In genomic region chr2:49747670-49748069, GRCm38 (mm10) we compare ENCODE assay signal across 30 mouse cellular contexts. TPM values are rescaled to one million over a fixed set of nuclear protein-coding genes. Genes with fewer than 3 reads are reported as not detected.
DNase-seq lines count a peak whose midpoint lies in the region; ATAC-seq lines count a peak whose summit lies in the region.
"Had no signal": no experiment of that assay in that cellular context is flagged by ENCODE, and none has a peak within 500 bp of the region (broad histone marks: within the 10 kb centered on the region; RNA-seq: fewer than 3 reads in every experiment).

No protein-coding gene starts in this region.

- DNase-seq in adrenal gland, adult 2 months: peak; percentile 58
- DNase-seq in adrenal gland, adult 18-20 months (ENCODE audit: low spot score in 2 of 2): no peak
- DNase-seq in kidney, postnatal 25 days: no peak
- DNase-seq in midbrain, embryonic 11.5 days (ENCODE audit: low spot score, missing footprints): no peak
- no peak for DNase-seq in limb, embryonic 11.5 days (ENCODE audit: low spot score)
- DNase-seq: cerebellum, adult 8-10 months; cerebellum, postnatal 36 days; gastrocnemius, postnatal 10 days; heart, postnatal 10 days; kidney, adult 11 months; kidney, postnatal 4 days; liver, embryonic 13.5 days; lung, adult 18-20 months; lung, postnatal 4 days; right cerebral cortex, postnatal 25 days; thymus, adult 18-20 months; thymus, postnatal 25 days had no signal

- 79% methylated on average over 2 of the region's 2 CpGs for WGBS in kidney, embryonic 15.5 days
- 83% methylated on average over 2 of the region's 2 CpGs for WGBS in midbrain, embryonic 15.5 days
- 89% methylated on average over 2 of the region's 2 CpGs for WGBS in midbrain, embryonic 11.5 days
- WGBS in limb, embryonic 11.5 days: 29% methylated on average over 2 of the region's 2 CpGs
- WGBS in forebrain, embryonic 12.5 days: 79% methylated on average over 2 of the region's 2 CpGs

- no peak overlapping the region for H3K9ac ChIP-seq in kidney, embryonic 15.5 days
- no peak overlapping the region for H3K9ac ChIP-seq in midbrain, embryonic 15.5 days
- no peak overlapping the region for H3K9ac ChIP-seq in midbrain, embryonic 11.5 days (ENCODE audit: low read length)
- H3K9ac ChIP-seq in limb, embryonic 11.5 days (ENCODE audit: low read length): no peak overlapping the region
- no peak overlapping the region for H3K9ac ChIP-seq in forebrain, embryonic 12.5 days
- H3K9ac ChIP-seq: embryonic facial prominence, embryonic 12.5 days; limb, embryonic 15.5 days; liver, embryonic 13.5 days; stomach, embryonic 15.5 days had no signal

- H3K9me3 ChIP-seq in kidney, embryonic 15.5 days (replicated peaks): no peaks in the 10 kb centered on the region
- H3K9me3 ChIP-seq in midbrain, embryonic 15.5 days: no peaks in the 10 kb centered on the region
- H3K9me3 ChIP-seq in midbrain, embryonic 11.5 days (ENCODE audit: control insufficient read depth, low read length): no peaks in the 10 kb centered on the region
- no peaks in the 10 kb centered on the region for H3K9me3 ChIP-seq in limb, embryonic 11.5 days (ENCODE audit: control insufficient read depth, low read length)
- no peaks in the 10 kb centered on the region for H3K9me3 ChIP-seq in forebrain, embryonic 12.5 days
- H3K9me3 ChIP-seq: embryonic facial prominence, embryonic 12.5 days; G1E; heart, embryonic 13.5 days; limb, embryonic 15.5 days; liver, embryonic 13.5 days; stomach, embryonic 15.5 days had no signal

- no peak overlapping the region for H3K4me2 ChIP-seq in kidney, embryonic 15.5 days
- no peak overlapping the region for H3K4me2 ChIP-seq in midbrain, embryonic 15.5 days
- no peak overlapping the region for H3K4me2 ChIP-seq in midbrain, embryonic 11.5 days
- no peak overlapping the region for H3K4me2 ChIP-seq in limb, embryonic 11.5 days (ENCODE audit: low read depth, severe bottlenecking)
- no peak overlapping the region for H3K4me2 ChIP-seq in forebrain, embryonic 12.5 days
- H3K4me2 ChIP-seq: embryonic facial prominence, embryonic 12.5 days; heart, embryonic 13.5 days; limb, embryonic 15.5 days; liver, embryonic 13.5 days; stomach, embryonic 15.5 days had no signal

- H3K27me3 ChIP-seq in kidney, embryonic 15.5 days: no peaks in the 10 kb centered on the region
- H3K27me3 ChIP-seq in midbrain, embryonic 15.5 days (replicated peaks): no peaks in the 10 kb centered on the region
- no peaks in the 10 kb centered on the region for H3K27me3 ChIP-seq in midbrain, embryonic 11.5 days (ENCODE audit: control insufficient read depth, insufficient read depth, low read length)
- H3K27me3 ChIP-seq in limb, embryonic 11.5 days (ENCODE audit: control insufficient read depth, insufficient read depth, low read length): no peaks in the 10 kb centered on the region
- no peaks in the 10 kb centered on the region for H3K27me3 ChIP-seq in forebrain, embryonic 12.5 days
- H3K27me3 ChIP-seq: embryonic facial prominence, embryonic 12.5 days; heart, embryonic 13.5 days; limb, embryonic 15.5 days; liver, embryonic 13.5 days; Patski; stomach, embryonic 15.5 days had no signal

- H3K36me3 ChIP-seq in kidney, embryonic 15.5 days: no peaks in the 10 kb centered on the region
- H3K36me3 ChIP-seq in midbrain, embryonic 15.5 days (replicated peaks): peaks cover 16% of the 10 kb centered on the region
- peaks cover 10% of the 10 kb centered on the region for H3K36me3 ChIP-seq in midbrain, embryonic 11.5 days (ENCODE audit: control insufficient read depth, insufficient read depth, low read length)
- H3K36me3 ChIP-seq in limb, embryonic 11.5 days (ENCODE audit: control insufficient read depth, insufficient read depth, low read length): no peaks in the 10 kb centered on the region
- peaks cover 94% of the 10 kb centered on the region for H3K36me3 ChIP-seq in forebrain, embryonic 12.5 days (replicated peaks)
- H3K36me3 ChIP-seq: G1E; heart, embryonic 13.5 days; limb, embryonic 15.5 days; liver, embryonic 13.5 days; stomach, embryonic 15.5 days had no signal

- no peak overlapping the region for H3K4me3 ChIP-seq in kidney, embryonic 15.5 days (replicated peaks)
- H3K4me3 ChIP-seq in midbrain, embryonic 15.5 days: no peak overlapping the region
- H3K4me3 ChIP-seq in midbrain, embryonic 11.5 days (ENCODE audit: low read depth, low read length): no peak overlapping the region
- no peak overlapping the region for H3K4me3 ChIP-seq in limb, embryonic 11.5 days (ENCODE audit: low read depth, low read length)
- no peak overlapping the region for H3K4me3 ChIP-seq in forebrain, embryonic 12.5 days (replicated peaks)
- H3K4me3 ChIP-seq: embryonic facial prominence, embryonic 12.5 days; heart, embryonic 13.5 days; limb, embryonic 15.5 days; liver, embryonic 13.5 days; stomach, embryonic 15.5 days had no signal

- H3K4me1 ChIP-seq in kidney, embryonic 15.5 days: peaks cover 43% of the 10 kb centered on the region
- peaks cover 26% of the 10 kb centered on the region for H3K4me1 ChIP-seq in midbrain, embryonic 15.5 days
- no peaks in the 10 kb centered on the region; the same call in none of the 2 replicates for H3K4me1 ChIP-seq in midbrain, embryonic 11.5 days (ENCODE audit: control insufficient read depth, insufficient read depth, low read length)
- 0 out of 2 replicates have a peak, but pooled peaks cover 2% of the 10 kb centered on the region for H3K4me1 ChIP-seq in limb, embryonic 11.5 days (ENCODE audit: control insufficient read depth, insufficient read depth, low read length)
- peaks cover 4% of the 10 kb centered on the region; the same call in 1 of the 2 replicates for H3K4me1 ChIP-seq in forebrain, embryonic 12.5 days
- H3K4me1 ChIP-seq: liver, embryonic 13.5 days had no signal

- ATAC-seq in kidney, embryonic 15.5 days (replicated peaks; ENCODE audit: low FRiP score): no peak
- ATAC-seq in midbrain, embryonic 15.5 days (replicated peaks): no peak
- ATAC-seq in midbrain, embryonic 11.5 days (ENCODE audit: low FRiP score): no peak
- no peak for ATAC-seq in limb, embryonic 11.5 days (ENCODE audit: insufficient number of reproducible peaks, low FRiP score, low TSS enrichment, low read depth)
- ATAC-seq in forebrain, embryonic 12.5 days (ENCODE audit: low FRiP score): no peak
- ATAC-seq: inflammation-experienced regulatory T-cells, adult 6 months; lung, postnatal 0 days; Patski had no signal

- H3K27ac ChIP-seq in kidney, embryonic 15.5 days: peak overlapping the region; percentile 19; the same call in 1 of the 2 replicates
- H3K27ac ChIP-seq in midbrain, embryonic 15.5 days: peak overlapping the region; percentile 9; the same call in 1 of the 2 replicates
- H3K27ac ChIP-seq in midbrain, embryonic 11.5 days (ENCODE audit: low read depth, low read length): no peak overlapping the region
- H3K27ac ChIP-seq in limb, embryonic 11.5 days (replicated peaks; ENCODE audit: low read depth, low read length): peak overlapping the region; percentile 36; the same call in 1 of the 2 replicates
- H3K27ac ChIP-seq in forebrain, embryonic 12.5 days: no peak overlapping the region
- H3K27ac ChIP-seq: embryonic facial prominence, embryonic 12.5 days; heart, embryonic 13.5 days; limb, embryonic 15.5 days; liver, embryonic 13.5 days; stomach, embryonic 15.5 days had no signal

RNA-seq across cellular contexts. Expression of gene Lypd6b, which starts 39.8 kb away (rescaled TPM):
- total RNA-seq in adrenal gland, adult 2 months (2021): 1 to 10 TPM in 1 of 2 experiments, not detected in 1; 1.1 TPM
- 0.06 TPM in 1 of 2 replicates, not detected in the other for polyA plus RNA-seq in adrenal gland, adult 2 months (2012; rRNA removed)
- under 1 TPM; 0.50 to 0.54 TPM for total RNA-seq in adrenal gland, adult 18-20 months (2021)
- 10.0 and 11.6 TPM in 2 replicates for polyA plus RNA-seq in kidney, embryonic 15.5 days (2015; fragmentation: Nextera tagmentation; extraction: Ambion mirVana)
- 12.6 and 13.7 TPM in 2 replicates for polyA plus RNA-seq in midbrain, embryonic 15.5 days (2015; fragmentation: Nextera tagmentation; extraction: Ambion mirVana)
- 0.36 and 0.87 TPM in 2 replicates for polyA plus RNA-seq in midbrain, embryonic 11.5 days (2014; fragmentation: Nextera tagmentation; extraction: Ambion mirVana)
- polyA plus RNA-seq in limb, embryonic 11.5 days (2014; fragmentation: Nextera tagmentation; extraction: Ambion mirVana): 6.1 and 6.6 TPM in 2 replicates
- 1.6 and 2.3 TPM in 2 replicates for polyA plus RNA-seq in forebrain, embryonic 12.5 days (2016; fragmentation: Nextera tagmentation; extraction: Ambion mirVana)
- total RNA-seq: megakaryocyte-erythroid progenitor cell, adult 5-6 weeks; monocyte, adult 5-6 weeks had no signal
- polyA plus RNA-seq: G1E; liver, embryonic 13.5 days had no signal

Comparison
In these comparisons a context has a peak if more than half of its experiments do, and no peak if none do; other contexts are left out.
1. H3K27ac ChIP-seq: peak in kidney, embryonic 15.5 days (single experiment), midbrain, embryonic 15.5 days (single experiment) and limb, embryonic 11.5 days (single experiment); none in midbrain, embryonic 11.5 days (single experiment) and forebrain, embryonic 12.5 days (single experiment).